19 mouse cellular contexts compared by ENCODE assay signal in the genomic region with DNA sequence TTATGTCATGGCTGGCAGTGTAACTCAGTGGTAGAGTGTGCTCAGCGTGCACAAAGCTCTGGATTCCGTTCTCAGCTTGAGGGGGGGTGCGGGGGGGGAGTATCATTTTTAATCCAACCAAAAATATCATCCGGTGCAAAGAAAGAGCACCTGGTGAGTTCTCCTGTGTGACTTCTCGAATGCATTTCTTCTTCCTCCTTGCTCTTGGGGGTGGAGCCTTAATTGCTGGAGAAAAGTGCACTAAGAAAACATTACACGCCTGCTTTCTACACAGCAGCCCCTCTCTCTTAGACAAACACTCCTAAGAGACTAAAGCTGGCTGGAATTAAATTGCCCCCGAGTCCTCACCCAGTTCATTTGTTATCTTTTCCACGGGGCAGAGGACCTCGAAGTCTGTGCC.
DNase-seq lines count a peak whose midpoint lies in the region; ATAC-seq lines count a peak whose summit lies in the region.
"Had no signal": no experiment of that assay in that cellular context is flagged by ENCODE, and none has a peak within 500 bp of the region (broad histone marks: within the 10 kb centered on the region; RNA-seq: fewer than 3 reads in every experiment).

No protein-coding gene starts in this region.

- 22% methylated on average over 9 of the region's 9 CpGs for WGBS in kidney, embryonic 15.5 days
- WGBS in kidney, embryonic 14.5 days: 17% methylated on average over 9 of the region's 9 CpGs

- peak; percentile 55 for DNase-seq in A20 (ENCODE audit: low read depth, low spot score)
- peak; percentile 27 for DNase-seq in naive thymus-derived CD4-positive, alpha-beta T cell, adult 2 months (ENCODE audit: low read depth)
- no peak for DNase-seq in cerebellum, postnatal 25 days
- DNase-seq: adrenal gland, postnatal 10 days; cerebellum, adult 9-10 months; kidney, adult 2 months; kidney, postnatal 36 days; layer of hippocampus, adult 9-11 months; liver, postnatal 0 days; thymus, adult 18-20 months had no signal

- H3K4me3 ChIP-seq in kidney, embryonic 15.5 days (replicated peaks): no peak overlapping the region
- H3K4me3 ChIP-seq in kidney, embryonic 14.5 days (ENCODE audit: low read length): no peak overlapping the region
- H3K4me3 ChIP-seq: embryonic facial prominence, embryonic 15.5 days; hindbrain, embryonic 15.5 days; limb, embryonic 10.5 days; midbrain, embryonic 13.5 days had no signal

- no peaks in the 10 kb centered on the region for H3K9me3 ChIP-seq in kidney, embryonic 15.5 days (replicated peaks)
- H3K9me3 ChIP-seq in kidney, embryonic 14.5 days (ENCODE audit: control insufficient read depth, low read length): no peaks in the 10 kb centered on the region
- H3K9me3 ChIP-seq: embryonic facial prominence, embryonic 15.5 days; hindbrain, embryonic 15.5 days; limb, embryonic 10.5 days; midbrain, embryonic 13.5 days had no signal

- H3K36me3 ChIP-seq in kidney, embryonic 15.5 days: no peaks in the 10 kb centered on the region
- no peaks in the 10 kb centered on the region for H3K36me3 ChIP-seq in kidney, embryonic 14.5 days (ENCODE audit: control insufficient read depth, insufficient read depth, low read length)
- H3K36me3 ChIP-seq: embryonic facial prominence, embryonic 15.5 days; hindbrain, embryonic 15.5 days; limb, embryonic 10.5 days; midbrain, embryonic 13.5 days had no signal

- ATAC-seq in kidney, embryonic 15.5 days (replicated peaks; ENCODE audit: low FRiP score): no peak
- no peak for ATAC-seq in kidney, embryonic 14.5 days (ENCODE audit: low FRiP score, low TSS enrichment)
- ATAC-seq in CD4-positive, CD25-positive, alpha-beta regulatory T cell, adult 4 months: peak; percentile 59
- ATAC-seq in megakaryocyte, adult 5-6 weeks (ENCODE audit: poor library complexity, severe bottlenecking): no peak
- ATAC-seq: activated CD4-positive, CD25-positive, alpha-beta regulatory T cell, adult 4 months; liver, postnatal 0 days; midbrain, embryonic 13.5 days had no signal

- peak overlapping the region; percentile 32; the same call in 1 of the 2 replicates for H3K27ac ChIP-seq in kidney, embryonic 15.5 days
- H3K27ac ChIP-seq in kidney, embryonic 14.5 days (ENCODE audit: low read depth, low read length): no peak overlapping the region
- H3K27ac ChIP-seq: embryonic facial prominence, embryonic 15.5 days; hindbrain, embryonic 15.5 days; limb, embryonic 10.5 days; midbrain, embryonic 13.5 days had no signal

- H3K4me1 ChIP-seq in kidney, embryonic 15.5 days: peaks cover 33% of the 10 kb centered on the region
- 0 out of 2 replicates have a peak, but pooled peaks cover 11% of the 10 kb centered on the region for H3K4me1 ChIP-seq in kidney, embryonic 14.5 days (ENCODE audit: control insufficient read depth, insufficient read depth, low read length)

- H3K27me3 ChIP-seq in kidney, embryonic 15.5 days: no peaks in the 10 kb centered on the region
- no peaks in the 10 kb centered on the region for H3K27me3 ChIP-seq in kidney, embryonic 14.5 days (ENCODE audit: control insufficient read depth, insufficient read depth, low read length)
- H3K27me3 ChIP-seq: embryonic facial prominence, embryonic 15.5 days; hindbrain, embryonic 15.5 days; midbrain, embryonic 13.5 days had no signal

- no peak overlapping the region for H3K9ac ChIP-seq in kidney, embryonic 15.5 days
- H3K9ac ChIP-seq in kidney, embryonic 14.5 days (ENCODE audit: low read depth, low read length): no peak overlapping the region
- H3K9ac ChIP-seq: embryonic facial prominence, embryonic 15.5 days; hindbrain, embryonic 15.5 days; liver, postnatal 0 days; midbrain, embryonic 13.5 days had no signal

- H3K4me2 ChIP-seq in kidney, embryonic 15.5 days: peak overlapping the region; percentile 29
- no peak overlapping the region for H3K4me2 ChIP-seq in kidney, embryonic 14.5 days (replicated peaks; ENCODE audit: low read depth, low read length)
- H3K4me2 ChIP-seq: embryonic facial prominence, embryonic 15.5 days; hindbrain, embryonic 15.5 days; midbrain, embryonic 13.5 days had no signal

Comparison
In these comparisons a context has a peak if more than half of its experiments do, and no peak if none do; other contexts are left out.
1. DNase-seq: peak in A20 (single experiment) and naive thymus-derived CD4-positive, alpha-beta T cell, adult 2 months (single experiment); none in cerebellum, postnatal 25 days (0 of 2).